Mouse (Mus musculus) thymus, postnatal 10 days (tissue): Measurements from ENCODE around the gene Npw.
A peak's percentile ranks its signal among the peaks of the same experiment; 100 is the strongest.
"Not testable (repeated sequence)": the region's sequence is repeated elsewhere in the genome, so short reads cannot be mapped to it uniquely, and the experiment has no call there.

Source experiments
- DNase-seq, 2 experiments: peaks; one replicate each; pipeline ENCODE4 v3.0.0; 2021; ENCODE audit warnings: low spot score in 2 of 2

Gene Npw

DNA sequence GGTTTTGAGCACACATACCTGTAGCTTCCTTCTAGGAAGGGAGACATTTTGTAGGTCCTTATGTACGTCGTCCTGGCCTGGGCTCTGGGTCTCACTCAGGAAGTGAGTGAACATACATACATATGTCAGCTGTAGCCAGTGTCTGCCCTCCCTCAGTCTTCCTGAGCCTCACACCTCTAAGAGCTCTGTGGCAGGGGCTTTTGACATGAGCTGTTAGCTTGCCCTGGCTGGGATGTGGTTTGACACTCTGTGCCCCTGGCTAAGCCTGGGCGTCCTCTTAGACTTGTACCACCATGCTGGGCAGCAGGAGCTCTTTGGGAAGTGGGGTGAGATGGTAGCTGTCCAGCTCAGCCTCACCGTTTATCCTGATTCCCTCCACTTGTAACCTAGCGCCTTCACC is 13.1 kb upstream of the Npw start:
- no peak for DNase-seq

DNA sequence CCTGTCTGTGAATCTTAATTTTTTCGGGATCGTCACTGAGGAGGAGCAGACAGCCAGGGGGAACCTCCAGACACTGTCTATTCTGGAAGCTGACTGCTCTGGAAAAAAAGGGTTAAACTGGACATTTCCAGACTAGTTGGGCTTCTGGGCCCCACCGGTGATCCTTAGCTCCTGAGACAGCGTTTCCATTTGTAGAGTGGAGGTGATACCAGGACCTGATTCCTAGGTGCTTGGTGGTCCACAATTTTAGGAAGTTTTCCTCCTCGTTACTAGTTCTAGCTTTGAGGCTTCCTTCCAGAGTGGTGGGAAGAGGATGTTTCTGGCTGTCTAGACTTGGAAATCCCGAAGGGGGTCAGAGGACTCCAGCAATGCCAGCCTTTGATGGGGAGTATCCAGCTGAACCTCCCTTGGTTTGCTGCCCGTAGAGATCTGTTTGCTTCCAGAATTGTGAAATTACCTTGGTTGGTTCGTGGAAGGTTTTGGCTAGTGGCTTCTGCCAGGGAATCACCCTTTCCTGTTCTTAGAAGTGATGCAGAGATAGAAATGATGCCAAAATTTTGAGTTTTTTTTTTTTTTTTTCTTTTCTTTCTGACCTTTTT is 12.1 kb upstream of the Npw start:
- DNase-seq, result no peak

DNA sequence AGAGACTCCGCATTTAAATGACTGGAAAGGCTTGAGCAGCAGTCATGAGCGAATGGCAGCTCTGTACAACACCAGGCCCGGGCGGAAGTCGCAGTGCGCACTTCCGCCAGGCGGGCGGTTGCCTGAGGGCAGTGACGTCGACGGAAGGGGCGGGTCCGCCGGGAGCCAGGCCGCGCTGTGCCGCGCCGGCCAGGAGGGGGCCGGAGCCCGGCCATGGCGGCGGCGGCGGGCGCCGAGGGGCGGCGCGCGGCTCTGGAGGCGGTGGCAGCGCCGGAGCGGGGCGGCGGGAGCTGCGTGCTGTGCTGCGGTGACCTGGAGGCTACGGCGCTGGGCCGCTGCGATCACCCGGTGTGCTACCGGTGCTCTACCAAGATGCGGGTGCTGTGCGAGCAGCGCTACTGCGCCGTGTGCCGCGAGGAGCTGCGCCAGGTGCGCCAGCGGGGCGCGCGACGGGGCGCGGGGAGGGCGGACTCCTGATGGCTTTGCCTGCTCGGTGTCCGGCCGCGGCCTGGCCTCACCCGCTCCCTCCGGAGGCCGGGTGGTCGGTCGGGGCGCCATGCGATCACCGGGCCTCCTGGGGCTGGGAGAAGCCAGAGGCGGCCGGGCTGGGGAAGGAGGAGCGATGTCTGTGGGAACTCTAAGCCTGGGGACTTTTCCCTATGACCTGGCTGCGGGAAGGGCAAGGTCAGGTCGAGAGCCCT is 11.4 kb upstream of the Npw start, which contains the start of gene Zfp598:
Gene Zfp598, plus strand, starts transcription at position 143 of the 701 bp plus-strand sequence.
- DNase-seq, result peak; percentile 90 to 97

DNA sequence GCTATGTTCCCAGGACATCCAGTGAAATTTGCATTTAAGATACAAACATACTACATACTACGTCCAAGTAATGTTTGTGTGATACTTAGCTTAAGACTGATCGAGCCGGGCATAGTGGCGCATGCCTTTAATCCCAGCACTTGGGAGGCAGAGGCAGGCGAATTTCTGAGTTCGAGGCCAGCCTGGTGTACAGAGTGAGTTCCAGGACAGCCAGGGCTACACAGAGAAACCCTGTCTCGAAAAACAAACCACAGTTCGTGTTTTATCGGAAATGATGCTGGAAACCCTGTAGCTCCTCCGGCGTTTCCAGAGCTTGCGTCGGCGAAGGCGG is 10.9 kb upstream of the Npw start:
- DNase-seq, result not testable (repeated sequence)

DNA sequence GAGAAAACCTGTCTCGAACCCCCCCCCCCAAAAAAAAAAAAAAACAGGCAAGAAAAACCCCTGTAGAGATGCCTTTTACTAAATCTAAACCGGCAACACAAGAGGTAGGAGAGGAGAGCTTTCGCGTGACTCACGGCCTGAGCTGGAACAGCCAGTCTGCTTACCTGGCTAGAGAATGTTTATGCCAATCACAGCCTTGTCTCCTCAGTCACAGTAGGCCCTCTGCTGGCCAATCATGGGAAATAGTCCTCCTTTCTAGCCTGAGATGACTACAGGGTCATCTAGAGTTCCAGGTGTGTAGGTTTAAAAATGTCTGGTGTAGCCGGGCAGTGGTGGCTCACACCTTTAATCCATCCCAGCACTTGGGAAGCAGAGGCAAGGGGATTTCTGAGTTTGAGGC is 9.2 kb upstream of the Npw start:
- peak; percentile 27 to 60 for DNase-seq

DNA sequence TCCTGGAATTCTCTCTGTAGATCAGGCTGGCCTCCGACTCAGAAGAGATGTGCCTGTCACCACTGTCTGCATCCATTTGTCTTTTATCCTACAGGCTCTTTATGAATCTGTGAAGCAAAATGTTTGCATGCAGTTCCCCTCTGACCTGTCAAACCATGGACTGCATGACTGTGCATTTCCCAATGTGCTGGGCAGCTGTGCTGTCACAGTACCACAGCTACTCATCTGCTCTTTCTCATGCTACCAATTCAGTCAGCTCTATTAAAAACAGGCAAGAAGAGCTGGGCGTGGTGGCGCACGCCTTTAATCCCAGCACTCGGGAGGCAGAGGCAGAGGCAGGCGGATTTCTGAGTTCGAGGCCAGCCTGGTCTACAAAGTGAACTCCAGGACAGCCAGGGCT is 8.8 kb upstream of the Npw start:
- not testable (repeated sequence) for DNase-seq

DNA sequence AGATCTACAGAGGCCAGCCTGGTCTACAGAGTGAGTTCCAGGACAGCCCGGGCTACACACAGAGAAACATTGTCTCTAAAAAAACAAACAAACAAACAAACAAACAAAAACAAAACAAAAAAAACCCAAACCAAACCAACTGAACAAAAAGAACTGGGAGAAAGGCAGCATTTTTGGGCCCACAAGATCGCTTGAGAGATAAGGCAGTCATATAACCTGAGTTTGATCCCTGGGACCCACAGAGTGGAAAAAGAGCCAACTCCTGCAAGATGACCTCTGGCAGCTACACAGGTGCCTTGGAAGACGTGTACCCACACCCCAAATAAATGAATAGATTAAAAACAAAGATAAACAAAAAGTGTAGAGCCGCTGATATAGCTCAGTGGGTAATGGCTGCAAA is 3.3 kb downstream of the Npw start:
- no peak for DNase-seq

DNA sequence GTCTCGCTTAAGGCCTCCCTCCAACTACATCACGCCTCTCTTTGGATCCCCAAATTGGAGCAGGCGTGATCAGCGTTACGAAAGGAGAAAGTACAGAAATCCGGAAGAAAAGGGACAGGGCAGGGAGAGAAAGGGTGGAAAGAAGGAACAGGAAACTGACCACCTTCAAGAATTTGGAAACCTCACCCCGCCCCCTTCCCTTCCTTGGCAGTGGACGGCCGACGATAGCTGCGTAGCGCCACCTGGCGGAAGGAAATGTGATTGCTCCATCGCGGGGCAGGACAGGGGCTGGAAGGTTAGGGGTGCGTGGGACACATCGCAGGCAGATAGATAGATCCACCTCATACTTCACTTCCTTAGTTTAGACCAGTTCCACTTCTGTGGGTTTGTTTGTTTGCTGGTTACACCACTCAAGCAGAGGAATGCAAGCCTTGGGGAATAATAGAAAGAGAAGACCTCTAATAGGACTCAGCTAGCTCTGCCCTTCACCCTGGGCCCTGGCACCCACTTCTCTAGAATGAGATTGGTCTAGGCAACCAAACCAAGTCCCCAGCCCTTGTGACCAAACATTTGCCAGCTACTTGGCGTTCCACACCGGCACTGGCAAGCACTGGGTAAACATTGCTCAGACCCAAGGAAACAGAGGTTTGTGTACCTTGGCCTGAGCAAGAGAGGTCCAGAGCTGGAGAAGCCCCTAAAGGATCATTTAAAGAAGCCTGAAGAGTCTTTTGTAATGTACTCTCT is 4.1 kb downstream of the Npw start:
- peak; percentile 29 to 75 for DNase-seq

DNA sequence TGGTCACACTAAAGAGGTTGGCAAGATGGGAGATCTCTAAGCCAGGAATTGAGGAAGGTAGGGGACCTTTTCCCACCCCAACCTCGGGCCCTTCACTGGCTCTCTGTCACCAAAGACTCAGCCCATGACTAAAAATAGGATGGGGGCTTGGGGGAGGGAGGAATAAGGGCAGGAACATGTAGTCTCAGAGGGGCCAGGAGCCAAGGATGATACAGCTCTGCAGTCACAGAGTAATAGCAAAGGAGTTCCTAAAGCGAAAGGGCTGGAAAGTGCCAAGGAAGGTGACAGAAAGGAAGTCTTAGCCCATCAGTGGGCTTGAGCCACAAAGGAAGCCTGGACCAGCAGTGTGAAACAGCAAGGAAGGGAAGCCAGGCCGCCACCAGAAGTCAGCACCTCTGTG is 6.4 kb downstream of the Npw start:
- DNase-seq, result no peak

DNA sequence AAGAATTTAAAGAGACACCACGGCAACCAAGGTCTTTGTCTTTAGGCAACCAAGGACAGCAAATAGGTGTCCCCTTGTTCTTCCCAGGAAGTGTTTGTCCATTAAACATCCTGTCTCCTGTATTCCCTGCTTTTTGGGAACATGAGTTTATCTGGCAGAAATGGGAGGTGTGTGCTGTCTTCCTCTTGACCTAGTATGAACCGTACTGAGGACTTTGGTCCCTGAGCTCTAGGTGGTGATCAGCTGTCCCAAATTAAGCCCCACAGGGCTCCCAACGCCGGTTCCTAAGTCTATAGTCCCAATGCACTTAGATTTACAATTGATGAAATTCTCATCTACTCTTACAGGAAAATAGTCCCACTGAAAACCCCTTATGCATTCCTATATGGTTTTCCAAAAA is 7.5 kb downstream of the Npw start:
- no peak for DNase-seq

DNA sequence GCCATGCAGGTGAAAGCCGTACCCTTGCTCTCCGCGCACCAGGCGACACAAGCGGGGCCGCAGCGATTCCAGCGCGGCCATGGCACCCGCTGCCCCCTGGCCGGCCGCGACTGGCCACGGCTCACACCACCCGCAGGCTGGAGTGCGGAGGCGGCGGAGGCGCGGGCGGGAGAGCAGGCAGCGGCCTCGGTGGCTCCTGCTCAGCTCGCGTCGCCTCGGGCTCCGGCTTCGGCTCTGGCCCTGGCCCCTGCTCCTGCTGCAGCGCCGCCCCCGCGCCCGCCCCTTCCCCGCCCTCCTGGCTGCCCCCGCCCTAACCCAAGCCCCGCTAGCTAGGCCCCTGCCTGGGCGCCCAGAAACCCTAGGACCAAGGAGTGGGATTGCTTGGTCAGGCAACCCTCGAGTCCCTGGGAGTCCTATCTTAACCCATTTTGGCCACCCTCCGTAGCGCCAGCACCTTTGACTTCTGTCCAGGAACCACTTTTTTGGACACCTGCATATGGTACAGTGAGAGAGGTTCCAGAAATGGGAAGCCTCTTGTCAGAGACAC is 8.1 kb downstream of the Npw start, which contains the start of gene Slc9a3r2:
Gene Slc9a3r2, minus strand, starts transcription at position 258 of the 547 bp plus-strand sequence.
- DNase-seq, result no peak

DNA sequence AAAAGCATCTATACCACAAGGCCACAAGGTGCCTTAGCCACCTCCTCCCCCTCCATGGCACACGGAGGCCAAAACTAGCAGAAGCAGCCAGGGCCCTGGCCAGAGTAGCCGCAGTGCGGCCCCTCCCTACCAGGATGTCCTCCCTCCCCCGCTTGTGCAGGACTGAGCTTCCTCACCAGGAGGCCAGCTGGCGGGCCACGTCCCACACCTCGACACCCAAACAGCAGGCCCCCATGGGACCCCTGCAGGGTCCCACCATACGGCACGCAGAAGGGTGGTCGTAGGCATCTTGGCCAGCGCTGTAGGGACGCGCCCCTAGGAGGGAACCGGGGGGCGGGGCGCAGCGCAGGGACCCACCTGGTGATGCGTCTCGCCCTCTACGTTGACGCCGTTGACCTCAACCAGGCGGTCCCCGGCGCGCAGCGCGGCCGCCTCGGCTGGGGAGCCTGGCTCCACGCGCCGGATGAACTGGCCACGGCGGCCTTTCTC is 8.6 kb downstream of the Npw start:
- no peak for DNase-seq

DNA sequence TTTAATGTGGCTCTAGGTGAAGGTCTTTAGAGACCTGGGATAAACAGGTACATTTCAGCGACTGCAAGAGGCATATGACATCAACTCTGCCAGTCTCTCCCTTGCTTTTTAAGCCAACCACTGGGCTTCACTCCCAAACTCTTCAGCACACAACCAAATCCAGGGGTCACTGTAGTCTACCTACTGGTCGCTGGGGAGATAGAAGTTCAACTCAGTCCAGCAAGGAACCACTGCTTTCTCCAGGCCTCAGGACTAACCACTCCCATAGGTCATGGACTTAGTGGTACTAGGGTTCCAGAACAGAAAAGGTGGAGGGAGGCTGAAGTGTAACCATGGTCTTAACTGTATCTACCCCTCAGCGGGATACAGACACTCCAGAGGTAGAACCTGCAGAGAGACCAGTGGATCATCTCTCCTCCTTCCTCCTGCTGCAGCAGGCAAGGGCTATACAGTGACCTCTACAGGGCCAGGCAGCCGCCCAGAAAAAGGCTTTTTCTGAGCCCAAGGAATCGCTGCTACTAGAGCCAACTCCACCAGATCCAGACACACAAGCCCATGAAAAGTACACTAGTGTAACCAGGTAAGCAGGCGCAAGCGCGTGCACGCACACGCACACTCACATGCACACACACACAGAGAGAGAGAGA is 9.4 kb downstream of the Npw start:
- DNase-seq, result no peak

DNA sequence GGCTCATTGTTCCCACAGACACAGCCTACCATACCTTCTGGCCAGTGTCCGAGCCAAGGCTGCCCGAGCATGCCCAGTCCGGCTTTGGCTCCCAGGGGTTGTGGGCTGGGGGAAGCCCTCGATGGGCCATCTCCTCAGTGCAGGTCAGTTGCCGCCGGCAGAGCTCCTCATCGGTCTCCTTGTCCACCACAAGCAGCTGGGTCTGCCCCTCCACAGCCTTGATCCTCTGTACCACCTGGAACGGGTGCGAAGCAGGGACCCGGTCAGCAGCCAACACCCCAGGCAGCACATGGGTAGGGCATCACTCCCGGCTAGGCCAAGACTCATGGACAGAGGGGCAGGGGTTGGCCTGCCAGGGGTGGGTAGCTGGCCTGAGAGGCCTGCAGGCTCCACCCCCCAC is 10.8 kb downstream of the Npw start:
- no peak for DNase-seq

DNA sequence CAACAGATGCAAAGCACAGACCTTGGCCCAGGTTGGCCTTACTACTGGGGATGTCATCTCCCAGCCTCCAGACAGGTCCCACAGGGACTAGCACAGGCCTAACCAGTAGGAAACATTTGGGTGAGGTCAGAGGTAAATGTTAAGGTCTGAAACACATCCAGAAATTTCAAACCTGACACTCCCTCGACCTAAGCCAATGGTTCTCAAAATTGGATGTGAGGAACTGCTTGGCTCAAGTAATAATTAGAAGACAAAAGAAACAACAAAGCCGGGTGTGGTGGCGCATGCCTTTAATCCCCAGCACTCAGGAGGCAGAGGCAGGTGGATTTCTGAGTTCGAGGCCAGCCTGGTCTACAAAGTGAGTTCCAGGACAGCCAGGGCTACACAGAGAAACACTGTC is 11.9 kb downstream of the Npw start:
- no peak for DNase-seq

DNA sequence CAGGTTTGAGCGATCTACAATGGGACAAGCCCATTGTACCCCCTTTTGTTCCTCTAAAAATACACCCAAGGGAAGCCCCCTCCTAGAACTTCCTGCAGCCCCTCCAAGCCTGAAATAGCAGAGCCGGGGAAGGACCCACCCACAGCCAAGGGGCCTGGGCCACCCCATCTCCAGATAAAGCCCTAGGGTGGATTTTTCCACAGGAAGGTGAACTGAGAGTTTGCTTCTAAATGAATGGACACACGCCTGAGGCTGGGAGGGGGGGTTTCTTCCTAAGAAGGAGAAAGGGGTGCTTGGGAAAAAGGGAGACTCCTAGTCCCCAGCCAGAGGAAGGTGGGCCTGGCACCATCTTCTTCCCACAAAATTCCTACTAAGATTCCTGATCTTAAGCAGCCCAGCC is 12.3 kb downstream of the Npw start:
- no peak for DNase-seq

DNA sequence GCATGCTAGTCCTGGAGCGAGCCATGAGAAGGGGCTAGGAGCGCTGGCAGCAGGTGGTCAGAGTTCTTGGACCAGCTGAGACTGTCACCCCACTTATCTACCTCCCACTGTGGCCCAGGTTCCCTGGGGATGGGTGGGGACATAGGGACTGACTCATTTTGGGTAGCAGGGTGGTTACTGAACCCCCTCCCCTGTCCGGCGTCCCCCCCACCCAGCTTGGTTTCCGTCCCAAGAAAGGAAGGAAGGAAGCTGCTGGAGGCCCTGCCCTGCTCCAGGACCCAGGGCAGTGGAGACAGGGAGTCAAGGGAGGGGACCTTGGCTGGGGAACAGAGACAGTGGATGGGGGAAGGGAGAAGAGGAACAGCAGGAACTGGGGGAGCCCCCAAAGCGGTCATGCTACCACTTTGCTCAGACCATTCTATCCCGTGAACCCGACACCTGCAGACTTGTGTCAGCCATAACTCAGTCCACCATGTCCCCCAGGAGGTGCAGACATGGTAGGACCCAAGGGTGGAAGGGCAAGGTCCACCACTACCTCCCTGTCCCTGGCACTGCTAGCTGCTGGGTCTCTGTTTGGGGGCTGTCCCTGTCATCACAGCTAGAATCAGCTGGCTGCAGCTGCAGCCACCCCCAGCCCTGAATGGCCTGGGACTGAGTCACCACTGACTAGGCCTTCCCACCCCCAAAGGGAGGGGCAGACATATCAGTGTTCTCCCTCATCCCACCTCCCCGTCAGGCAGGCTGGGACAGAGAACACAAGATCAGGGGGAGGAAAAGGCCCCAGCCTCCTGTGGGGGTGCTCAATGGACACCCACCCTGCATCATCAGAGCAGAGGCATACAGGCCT is 13.2 kb downstream of the Npw start:
- no peak for DNase-seq

DNA sequence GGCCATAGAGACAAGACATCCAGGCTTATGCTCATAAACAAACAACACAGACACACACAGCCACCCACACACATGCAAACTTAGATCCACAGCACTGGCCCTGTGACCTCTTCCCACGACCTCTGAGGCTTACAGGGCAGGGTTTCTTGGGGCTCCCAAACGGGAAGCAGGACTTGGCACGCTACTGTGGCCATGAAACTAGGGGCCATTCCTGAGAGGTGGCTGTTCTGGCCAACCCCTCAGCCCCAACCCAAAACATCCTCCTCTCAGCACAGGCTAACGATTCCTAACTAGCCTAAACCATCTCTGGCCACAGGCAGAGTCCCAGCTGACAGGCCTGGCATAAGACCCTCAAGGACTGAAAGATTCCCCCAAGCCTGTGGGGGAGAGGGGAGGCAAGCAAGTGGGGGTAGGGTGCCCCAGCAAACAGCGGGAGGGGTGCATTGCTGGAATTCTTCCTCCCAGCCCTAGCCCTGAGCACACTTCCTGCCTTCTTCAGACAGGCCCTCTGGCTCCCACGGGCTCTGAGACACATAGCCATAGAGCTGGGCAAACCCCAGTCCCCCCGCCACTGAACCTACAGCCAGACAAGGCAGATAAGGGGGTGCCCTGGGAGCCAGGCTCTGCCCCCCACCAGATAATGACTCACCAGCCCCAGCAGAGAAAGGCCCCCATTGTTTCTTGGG is 14.1 kb downstream of the Npw start:
- no peak for DNase-seq

DNA sequence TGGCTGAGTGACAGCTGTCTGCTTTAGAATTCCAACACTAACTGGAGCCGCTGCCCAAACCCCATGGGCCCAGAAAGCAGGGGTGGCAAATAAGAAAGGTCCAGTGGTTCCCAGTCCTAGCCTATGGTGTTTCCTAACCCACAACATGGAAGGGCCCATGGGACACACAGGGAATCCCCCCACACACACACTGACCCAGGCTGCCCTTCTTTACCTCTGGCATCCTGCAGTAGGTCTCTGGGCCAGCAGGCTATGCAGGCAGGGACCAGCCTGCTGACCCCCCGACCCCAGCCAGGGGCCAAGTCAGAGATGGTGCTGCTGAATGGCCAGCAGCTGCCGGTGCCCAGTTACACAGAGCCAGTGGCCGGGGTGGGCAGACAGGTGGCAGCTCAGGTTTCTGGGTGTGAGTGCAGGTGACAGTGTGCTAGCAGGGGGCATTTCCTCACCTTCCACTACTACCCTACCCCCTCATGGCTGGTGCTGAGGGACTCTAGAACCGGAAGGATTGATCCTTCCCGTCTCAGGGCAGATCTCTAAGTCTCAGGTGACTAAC is 15.4 kb downstream of the Npw start:
- DNase-seq, result no peak

DNA sequence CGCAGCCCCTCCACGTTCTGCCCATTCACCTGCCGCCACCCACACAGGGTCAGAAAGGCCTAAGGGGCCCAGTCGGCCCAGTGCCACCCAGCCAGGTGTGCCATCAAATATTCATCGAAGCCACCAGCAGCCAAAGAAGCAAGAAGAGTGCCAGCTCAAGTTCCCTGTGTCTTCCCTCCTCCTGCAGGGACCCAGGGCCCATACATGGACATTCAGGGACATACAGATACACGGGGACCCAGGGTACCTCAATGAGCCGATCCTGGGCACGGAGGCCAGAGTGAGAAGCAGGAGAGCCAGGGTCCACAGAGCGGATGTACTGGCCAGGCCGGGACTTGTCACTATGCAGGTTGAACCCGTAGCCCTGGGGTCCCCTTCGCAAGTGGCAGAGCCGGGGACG is 16.3 kb downstream of the Npw start:
- DNase-seq, result no peak
